Mouse (Mus musculus): ENCODE data around the gene Gad1. TPM values are rescaled to one million over a fixed set of nuclear protein-coding genes. Genes with fewer than 3 reads are reported as not detected.

Gad1 gene
- polyA plus RNA-seq, 1 experiment from 2014 or later = 46.4 TPM

DNA sequence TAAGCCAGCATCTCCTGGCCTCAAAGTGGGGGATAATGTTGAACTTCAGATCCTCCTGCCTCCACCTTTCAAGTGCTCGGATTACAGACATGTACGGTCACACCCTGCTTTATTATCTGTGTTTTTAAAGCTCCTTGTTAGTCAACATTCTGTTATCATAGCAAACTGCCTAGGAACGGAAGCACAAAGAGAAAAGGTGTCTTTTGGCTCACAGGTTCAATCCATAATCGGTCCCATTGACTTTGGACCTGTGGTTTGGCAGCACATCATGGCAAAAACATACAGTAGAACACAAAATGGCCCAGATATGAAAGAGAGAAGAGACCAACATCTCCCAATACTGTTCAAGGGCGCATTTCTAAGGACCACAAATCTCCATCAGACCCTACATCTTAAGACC lies 95.4 kb downstream of the Gad1 start:
- WGBS = 85% methylated on average over 5 of the region's 5 CpGs
- Histone ChIP-seq H3K4me3 (ENCODE audit: low read depth, low read length) (no peak overlapping the region), H3K27me3 (replicated peaks; ENCODE audit: control insufficient read depth, insufficient read depth, low read length) (no peaks in the 10 kb centered on the region), H3K36me3 (ENCODE audit: control insufficient read depth, insufficient read depth, low read length) (no peaks in the 10 kb centered on the region), H3K4me2 (ENCODE audit: low read length) (no peak overlapping the region), H3K4me1 (ENCODE audit: control insufficient read depth, insufficient read depth, low read length) (no peaks in the 10 kb centered on the region; the same call in 1 of the 2 replicates), H3K9me3 (replicated peaks; ENCODE audit: control insufficient read depth, low read length) (no peaks in the 10 kb centered on the region), H3K27ac (ENCODE audit: low read depth, low read length) (no peak overlapping the region), H3K9ac (ENCODE audit: low read length) (no peak overlapping the region)
- no peak for ATAC-seq
- no peak for DNase-seq (ENCODE audit: low spot score)

DNA sequence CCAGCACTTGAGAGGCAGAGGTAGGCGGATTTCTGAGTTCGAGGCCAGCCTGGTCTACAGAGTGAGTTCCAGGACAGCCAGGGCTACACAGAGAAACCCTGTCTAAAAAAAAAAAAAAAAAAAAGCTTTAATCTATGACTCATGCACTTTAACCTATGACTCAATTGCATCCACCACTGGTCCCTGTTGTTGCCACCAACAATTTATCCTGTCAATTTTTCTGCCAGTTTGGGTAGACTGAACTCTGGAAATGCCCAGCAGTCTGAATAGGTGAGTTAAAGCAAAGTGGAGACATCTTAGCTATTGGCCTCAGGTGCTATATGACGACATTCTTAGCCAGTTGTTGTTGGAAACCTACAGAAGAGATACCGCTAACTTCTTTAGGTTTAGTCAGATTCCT lies 96.6 kb downstream of the Gad1 start:
- ATAC-seq = no peak
- 86% methylated on average over 4 of the region's 4 CpGs for WGBS
- Histone ChIP-seq H3K27me3 (replicated peaks; ENCODE audit: control insufficient read depth, insufficient read depth, low read length) (no peaks in the 10 kb centered on the region), H3K4me2 (ENCODE audit: low read length) (no peak overlapping the region), H3K27ac (ENCODE audit: low read depth, low read length) (no peak overlapping the region), H3K36me3 (ENCODE audit: control insufficient read depth, insufficient read depth, low read length) (no peaks in the 10 kb centered on the region), H3K9me3 (replicated peaks; ENCODE audit: control insufficient read depth, low read length) (no peaks in the 10 kb centered on the region), H3K4me1 (ENCODE audit: control insufficient read depth, insufficient read depth, low read length) (no peaks in the 10 kb centered on the region), H3K4me3 (ENCODE audit: low read depth, low read length) (no peak overlapping the region), H3K9ac (ENCODE audit: low read length) (no peak overlapping the region)
- no peak for DNase-seq (ENCODE audit: low spot score)

Other genes starting within 250 kb of the Gad1 start
- gene Sp5, start 78.1 kb upstream of the Gad1 start, polyA plus RNA-seq (2014; fragmentation: Nextera tagmentation; extraction: Ambion mirVana) = 3.0 and 4.2 TPM in 2 replicates
- gene Erich2, start 44.3 kb upstream of the Gad1 start, polyA plus RNA-seq (2014; fragmentation: Nextera tagmentation; extraction: Ambion mirVana) = 1.8 and 2.8 TPM in 2 replicates
- 128 and 130 TPM in 2 replicates for gene Gorasp2, start 108.5 kb downstream of the Gad1 start, polyA plus RNA-seq (2014; fragmentation: Nextera tagmentation; extraction: Ambion mirVana)
- 2.6 TPM in 2 replicates for gene Gm26558, start 109.0 kb downstream of the Gad1 start, polyA plus RNA-seq (2014; fragmentation: Nextera tagmentation; extraction: Ambion mirVana)